Mouse (Mus musculus): ENCODE results near the gene Tcf19. TPM values are rescaled to one million over a fixed set of nuclear protein-coding genes. Genes with fewer than 3 reads are reported as not detected.

Gene Tcf19
- 32.7 and 34.5 TPM in 2 replicates for polyA plus RNA-seq (2015; fragmentation: Nextera tagmentation; extraction: Ambion mirVana)

GRCm38 (mm10) chr17:35516652-35517500 is at the start of gene Tcf19, which contains the start of gene Cchcr1:
Tcf19 (minus strand) TSS chr17:35516824.
Cchcr1 (plus strand) TSS chr17:35517100.
- TF ChIP-seq CTCF (IDR thresholded peaks at IDR 0.05; ENCODE audit: low read depth) (no peak), EP300 (optimal IDR thresholded peaks at IDR 0.05) (peak; percentile 95)
- Histone ChIP-seq H3K27me3 (ENCODE audit: control insufficient read depth, insufficient read depth, low read length) (no peaks in the 10 kb centered on the region), H3K9ac (ENCODE audit: low read length) (peak within 1 kb of the TSS; percentile 64), H3K36me3 (ENCODE audit: control insufficient read depth, insufficient read depth, low read length) (no peaks in the 10 kb centered on the region), H3K27ac (replicated peaks) (peak within 1 kb of the TSS; percentile 61), H3K4me2 (replicated peaks; ENCODE audit: low read depth) (peak within 1 kb of the TSS; percentile 85), H3K4me1 (replicated peaks; ENCODE audit: control insufficient read depth, insufficient read depth) (peaks cover 7% of the 10 kb centered on the region; the same call in 1 of the 2 replicates), H3K9me3 (ENCODE audit: control insufficient read depth, low read length) (no peaks in the 10 kb centered on the region), H3K4me3 (ENCODE audit: low read depth, low read length) (peak within 1 kb of the TSS; percentile 62)
- ATAC-seq (ENCODE audit: low FRiP score, low TSS enrichment) (peak; percentile 97), DNase-seq (ENCODE audit: low spot score) (peak; percentile 99)
- under 1% methylated on average over 61 of the region's 67 CpGs for WGBS

GRCm38 (mm10) chr17:35558216-35558615 is 41.6 kb upstream of the Tcf19 start:
- H3K4me2 ChIP-seq (replicated peaks; ENCODE audit: low read depth), result no peak overlapping the region
- WGBS, result 62% methylated on average over 8 of the region's 8 CpGs

GRCm38 (mm10) chr17:35557351-35557750 is 40.7 kb upstream of the Tcf19 start:
- Histone ChIP-seq H3K9ac (ENCODE audit: low read length) (no peak overlapping the region), H3K4me1 (replicated peaks; ENCODE audit: control insufficient read depth, insufficient read depth) (no peaks in the 10 kb centered on the region), H3K27me3 (ENCODE audit: control insufficient read depth, insufficient read depth, low read length) (no peaks in the 10 kb centered on the region), H3K36me3 (ENCODE audit: control insufficient read depth, insufficient read depth, low read length) (no peaks in the 10 kb centered on the region), H3K4me2 (replicated peaks; ENCODE audit: low read depth) (peak overlapping the region; percentile 25; the same call in 1 of the 2 replicates), H3K27ac (replicated peaks) (peak overlapping the region; percentile 56), H3K4me3 (ENCODE audit: low read depth, low read length) (no peak overlapping the region), H3K9me3 (ENCODE audit: control insufficient read depth, low read length) (no peaks in the 10 kb centered on the region)
- DNase-seq (ENCODE audit: low spot score), result no peak
- TF ChIP-seq EP300 (optimal IDR thresholded peaks at IDR 0.05) (no peak), CTCF (IDR thresholded peaks at IDR 0.05; ENCODE audit: low read depth) (no peak)
- WGBS, result 54% methylated on average over 9 of the region's 9 CpGs
- ATAC-seq (ENCODE audit: low FRiP score, low TSS enrichment), result peak; percentile 78

More at GRCm38 (mm10) chr17:35558216-35558615, 41.6 kb upstream of the Tcf19 start:
- no peak overlapping the region for H3K27ac ChIP-seq (replicated peaks)
- H3K9ac ChIP-seq (ENCODE audit: low read length), result no peak overlapping the region
- DNase-seq (ENCODE audit: low spot score) (no peak), ATAC-seq (ENCODE audit: low FRiP score, low TSS enrichment) (no peak)
- H3K4me1 ChIP-seq (replicated peaks; ENCODE audit: control insufficient read depth, insufficient read depth), result no peaks in the 10 kb centered on the region
- no peaks in the 10 kb centered on the region for H3K36me3 ChIP-seq (ENCODE audit: control insufficient read depth, insufficient read depth, low read length)
- TF ChIP-seq EP300 (optimal IDR thresholded peaks at IDR 0.05) (no peak), CTCF (IDR thresholded peaks at IDR 0.05; ENCODE audit: low read depth) (no peak)
- no peak overlapping the region for H3K4me3 ChIP-seq (ENCODE audit: low read depth, low read length)
- no peaks in the 10 kb centered on the region for H3K9me3 ChIP-seq (ENCODE audit: control insufficient read depth, low read length)
- H3K27me3 ChIP-seq (ENCODE audit: control insufficient read depth, insufficient read depth, low read length), result no peaks in the 10 kb centered on the region

GRCm38 (mm10) chr17:35556812-35557211 is 40.2 kb upstream of the Tcf19 start:
- Histone ChIP-seq H3K4me3 (ENCODE audit: low read depth, low read length) (no peak overlapping the region), H3K4me2 (replicated peaks; ENCODE audit: low read depth) (0 out of 2 replicates have a peak overlapping the region, but pooled peaks have one; percentile 25), H3K9ac (ENCODE audit: low read length) (no peak overlapping the region), H3K9me3 (ENCODE audit: control insufficient read depth, low read length) (no peaks in the 10 kb centered on the region), H3K4me1 (replicated peaks; ENCODE audit: control insufficient read depth, insufficient read depth) (no peaks in the 10 kb centered on the region), H3K27ac (replicated peaks) (peak overlapping the region; percentile 56; the same call in 1 of the 2 replicates), H3K36me3 (ENCODE audit: control insufficient read depth, insufficient read depth, low read length) (no peaks in the 10 kb centered on the region), H3K27me3 (ENCODE audit: control insufficient read depth, insufficient read depth, low read length) (no peaks in the 10 kb centered on the region)
- DNase-seq (ENCODE audit: low spot score) (peak; percentile 73), ATAC-seq (ENCODE audit: low FRiP score, low TSS enrichment) (peak; percentile 74)
- 21% methylated on average over 5 of the region's 5 CpGs for WGBS
- TF ChIP-seq EP300 (optimal IDR thresholded peaks at IDR 0.05) (no peak), CTCF (IDR thresholded peaks at IDR 0.05; ENCODE audit: low read depth) (peak; percentile 91)

GRCm38 (mm10) chr17:35556186-35556765 is 39.7 kb upstream of the Tcf19 start:
- H3K36me3 ChIP-seq (ENCODE audit: control insufficient read depth, insufficient read depth, low read length), result no peaks in the 10 kb centered on the region
- 0 out of 2 replicates have a peak overlapping the region, but pooled peaks have one; percentile 18 for H3K27ac ChIP-seq (replicated peaks)
- H3K4me2 ChIP-seq (replicated peaks; ENCODE audit: low read depth), result no peak overlapping the region
- no peaks in the 10 kb centered on the region for H3K9me3 ChIP-seq (ENCODE audit: control insufficient read depth, low read length)
- no peak overlapping the region for H3K9ac ChIP-seq (ENCODE audit: low read length)
- no peaks in the 10 kb centered on the region for H3K27me3 ChIP-seq (ENCODE audit: control insufficient read depth, insufficient read depth, low read length)
- no peaks in the 10 kb centered on the region for H3K4me1 ChIP-seq (replicated peaks; ENCODE audit: control insufficient read depth, insufficient read depth)
- WGBS, result 81% methylated on average over 13 of the region's 13 CpGs
- no peak for ATAC-seq (ENCODE audit: low FRiP score, low TSS enrichment)
- no peak for DNase-seq (ENCODE audit: low spot score)
- no peak overlapping the region for H3K4me3 ChIP-seq (ENCODE audit: low read depth, low read length)
- TF ChIP-seq CTCF (IDR thresholded peaks at IDR 0.05; ENCODE audit: low read depth), result no peak

Measured in stomach, postnatal 0 days (tissue).